Mouse (Mus musculus): ENCODE results near the gene Vcpkmt. TPM values are rescaled to one million over a fixed set of nuclear protein-coding genes. Genes with fewer than 3 reads are reported as not detected.
"Not testable (repeated sequence)": the region's sequence is repeated elsewhere in the genome, so short reads cannot be mapped to it uniquely, and the experiment has no call there.

Vcpkmt gene
- polyA plus RNA-seq, 1 experiment from 2014 or later: 15.3 TPM

GRCm38 (mm10) chr12:69569926-69570325, 12.9 kb downstream of the Vcpkmt start:
- H3K27ac ChIP-seq: no peak overlapping the region
- H3K9ac ChIP-seq: no peak overlapping the region
- no peak overlapping the region for H3K4me3 ChIP-seq
- 88% methylated on average over 3 of the region's 3 CpGs for WGBS
- no peaks in the 10 kb centered on the region for H3K27me3 ChIP-seq
- H3K4me2 ChIP-seq: no peak overlapping the region
- H3K9me3 ChIP-seq (replicated peaks): no peaks in the 10 kb centered on the region
- no peaks in the 10 kb centered on the region for H3K36me3 ChIP-seq
- no peak for ATAC-seq (replicated peaks; ENCODE audit: insufficient number of reproducible peaks, insufficient read depth, low FRiP score, low read depth)
- H3K4me1 ChIP-seq (replicated peaks): peaks cover 10% of the 10 kb centered on the region

GRCm38 (mm10) chr12:69568266-69568665, 14.6 kb downstream of the Vcpkmt start:
- ATAC-seq (replicated peaks; ENCODE audit: insufficient number of reproducible peaks, insufficient read depth, low FRiP score, low read depth): no peak
- no peak overlapping the region for H3K4me2 ChIP-seq
- no peak overlapping the region for H3K4me3 ChIP-seq
- peaks cover 4% of the 10 kb centered on the region for H3K4me1 ChIP-seq (replicated peaks)
- H3K9me3 ChIP-seq (replicated peaks): no peaks in the 10 kb centered on the region
- H3K27me3 ChIP-seq: no peaks in the 10 kb centered on the region
- H3K27ac ChIP-seq: no peak overlapping the region
- H3K36me3 ChIP-seq: no peaks in the 10 kb centered on the region
- 68% methylated on average over 3 of the region's 3 CpGs for WGBS
- no peak overlapping the region for H3K9ac ChIP-seq

- 77% methylated on average over 6 of the region's 6 CpGs for WGBS
- H3K27ac ChIP-seq; H3K27me3 ChIP-seq; H3K36me3 ChIP-seq; H3K4me2 ChIP-seq; H3K9ac ChIP-seq; ATAC-seq (replicated peaks; ENCODE audit: insufficient number of reproducible peaks, insufficient read depth, low FRiP score, low read depth); H3K4me1 ChIP-seq (replicated peaks); H3K9me3 ChIP-seq (replicated peaks); H3K4me3 ChIP-seq: not testable (repeated sequence)
Observed at GRCm38 (mm10) chr12:69561006-69561405, 21.8 kb downstream of the Vcpkmt start.

DNA sequence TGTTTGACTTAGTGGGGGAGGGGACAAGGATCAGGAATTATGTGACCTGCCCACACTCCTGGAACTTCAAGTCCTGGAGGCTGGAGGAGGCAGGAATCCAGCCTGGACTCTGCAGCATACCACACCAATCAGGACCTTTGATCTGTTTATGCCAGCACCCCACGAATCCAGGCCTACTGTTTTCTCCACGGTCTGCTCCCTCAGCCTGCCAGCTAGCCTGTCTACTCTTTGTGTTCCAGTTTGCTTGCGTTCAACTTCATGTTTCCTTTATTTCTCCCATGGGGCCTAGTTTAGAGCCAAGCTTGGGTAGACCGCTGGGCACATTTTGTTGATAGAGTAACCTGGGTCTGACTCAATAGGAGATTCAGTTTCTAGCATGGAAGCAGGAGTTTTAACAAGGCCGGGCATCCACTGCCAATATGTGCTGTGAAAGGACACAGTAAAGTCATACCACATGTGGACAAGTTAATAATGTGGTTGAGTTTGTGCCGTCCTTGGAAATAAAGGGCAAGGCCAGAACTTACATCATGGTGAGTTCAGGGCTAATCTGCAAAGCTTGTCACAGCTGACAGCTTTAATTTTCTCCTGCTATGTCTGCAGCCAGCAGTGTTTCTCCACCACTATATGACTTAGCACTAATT, 26.5 kb downstream of the Vcpkmt start:
- Histone ChIP-seq H3K27ac (no peak overlapping the region), H3K27me3 (no peaks in the 10 kb centered on the region), H3K9me3 (replicated peaks) (no peaks in the 10 kb centered on the region), H3K4me3 (no peak overlapping the region), H3K9ac (no peak overlapping the region), H3K4me1 (replicated peaks) (peaks cover 3% of the 10 kb centered on the region; the same call in 1 of the 2 replicates), H3K4me2 (no peak overlapping the region), H3K36me3 (no peaks in the 10 kb centered on the region)
- no peak for ATAC-seq (replicated peaks; ENCODE audit: insufficient number of reproducible peaks, insufficient read depth, low FRiP score, low read depth)
- 49% methylated on average over 6 of the region's 6 CpGs for WGBS

- no peak overlapping the region for H3K4me3 ChIP-seq
- H3K4me2 ChIP-seq: no peak overlapping the region
- no peaks in the 10 kb centered on the region for H3K36me3 ChIP-seq
- H3K9me3 ChIP-seq (replicated peaks): no peaks in the 10 kb centered on the region
- no peak for ATAC-seq (replicated peaks; ENCODE audit: insufficient number of reproducible peaks, insufficient read depth, low FRiP score, low read depth)
- H3K4me1 ChIP-seq (replicated peaks): no peaks in the 10 kb centered on the region
- no peak overlapping the region for H3K9ac ChIP-seq
- WGBS: 69% methylated on average over 13 of the region's 13 CpGs
- no peak overlapping the region for H3K27ac ChIP-seq
- no peaks in the 10 kb centered on the region for H3K27me3 ChIP-seq
Observed at GRCm38 (mm10) chr12:69545456-69546178, 37.2 kb downstream of the Vcpkmt start.

GRCm38 (mm10) chr12:69544994-69545393, 37.8 kb downstream of the Vcpkmt start:
- Histone ChIP-seq H3K9ac (no peak overlapping the region), H3K27me3 (no peaks in the 10 kb centered on the region), H3K9me3 (replicated peaks) (no peaks in the 10 kb centered on the region), H3K27ac (no peak overlapping the region), H3K4me1 (replicated peaks) (no peaks in the 10 kb centered on the region), H3K36me3 (no peaks in the 10 kb centered on the region), H3K4me3 (no peak overlapping the region), H3K4me2 (no peak overlapping the region)
- ATAC-seq (replicated peaks; ENCODE audit: insufficient number of reproducible peaks, insufficient read depth, low FRiP score, low read depth): no peak
- 81% methylated on average over 6 of the region's 6 CpGs for WGBS

DNA sequence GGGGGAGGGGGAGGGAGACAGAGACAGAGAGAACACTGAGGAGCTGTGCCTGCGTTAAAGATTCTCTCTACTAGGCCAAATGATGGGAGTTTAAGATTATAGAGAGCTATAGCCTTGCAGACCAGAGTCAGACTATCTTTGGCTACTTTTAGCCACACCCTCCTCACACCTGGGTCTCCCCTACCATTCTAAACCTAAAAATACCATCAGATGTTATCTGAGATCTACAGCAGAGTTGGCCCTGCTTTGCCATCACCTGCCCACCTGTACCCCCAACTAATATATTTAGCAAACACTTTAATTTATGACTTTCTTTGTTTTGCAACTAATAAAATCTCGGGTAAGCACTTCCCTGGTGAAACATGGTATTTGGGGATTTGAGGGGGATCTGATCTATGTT, 38.3 kb downstream of the Vcpkmt start:
- no peak for ATAC-seq (replicated peaks; ENCODE audit: insufficient number of reproducible peaks, insufficient read depth, low FRiP score, low read depth)
- Histone ChIP-seq H3K27ac (no peak overlapping the region), H3K36me3 (no peaks in the 10 kb centered on the region), H3K9ac (no peak overlapping the region), H3K4me2 (no peak overlapping the region), H3K27me3 (no peaks in the 10 kb centered on the region), H3K9me3 (replicated peaks) (no peaks in the 10 kb centered on the region), H3K4me1 (replicated peaks) (peaks cover under 1% of the 10 kb centered on the region; the same call in 1 of the 2 replicates), H3K4me3 (no peak overlapping the region)
- WGBS: 49% methylated on average over 2 of the region's 2 CpGs

- no peak for ATAC-seq (replicated peaks; ENCODE audit: insufficient number of reproducible peaks, insufficient read depth, low FRiP score, low read depth)
Observed at GRCm38 (mm10) chr12:69542376-69542775, 40.5 kb downstream of the Vcpkmt start.

GRCm38 (mm10) chr12:69541663-69542062, 41.2 kb downstream of the Vcpkmt start:
- H3K4me2 ChIP-seq: no peak overlapping the region
- H3K36me3 ChIP-seq: no peaks in the 10 kb centered on the region
- H3K4me1 ChIP-seq (replicated peaks): peaks cover 29% of the 10 kb centered on the region
- H3K9me3 ChIP-seq (replicated peaks): no peaks in the 10 kb centered on the region
- no peak overlapping the region for H3K4me3 ChIP-seq
- WGBS: 52% methylated on average over 8 of the region's 8 CpGs
- no peak for ATAC-seq (replicated peaks; ENCODE audit: insufficient number of reproducible peaks, insufficient read depth, low FRiP score, low read depth)
- H3K27ac ChIP-seq: no peak overlapping the region
- no peaks in the 10 kb centered on the region for H3K27me3 ChIP-seq
- no peak overlapping the region for H3K9ac ChIP-seq

More at GRCm38 (mm10) chr12:69542376-69542775, 40.5 kb downstream of the Vcpkmt start:
- H3K4me3 ChIP-seq: no peak overlapping the region
- no peak overlapping the region for H3K4me2 ChIP-seq
- peaks cover 22% of the 10 kb centered on the region for H3K4me1 ChIP-seq (replicated peaks)
- no peaks in the 10 kb centered on the region for H3K27me3 ChIP-seq
- no peak overlapping the region for H3K27ac ChIP-seq
- H3K9ac ChIP-seq: no peak overlapping the region
- H3K9me3 ChIP-seq (replicated peaks): no peaks in the 10 kb centered on the region
- no peaks in the 10 kb centered on the region for H3K36me3 ChIP-seq
- WGBS: 86% methylated on average over 8 of the region's 8 CpGs

- H3K27me3 ChIP-seq: no peaks in the 10 kb centered on the region
- H3K4me2 ChIP-seq: no peak overlapping the region
- H3K9ac ChIP-seq: no peak overlapping the region
- H3K4me3 ChIP-seq: no peak overlapping the region
- H3K36me3 ChIP-seq: no peaks in the 10 kb centered on the region
- peak overlapping the region; percentile 91 for H3K27ac ChIP-seq
- ATAC-seq (replicated peaks; ENCODE audit: insufficient number of reproducible peaks, insufficient read depth, low FRiP score, low read depth): no peak
- WGBS: 53% methylated on average over 7 of the region's 7 CpGs
- H3K4me1 ChIP-seq (replicated peaks): peaks cover 31% of the 10 kb centered on the region
- no peaks in the 10 kb centered on the region for H3K9me3 ChIP-seq (replicated peaks)
Observed at GRCm38 (mm10) chr12:69539353-69539752, 43.5 kb downstream of the Vcpkmt start.

DNA sequence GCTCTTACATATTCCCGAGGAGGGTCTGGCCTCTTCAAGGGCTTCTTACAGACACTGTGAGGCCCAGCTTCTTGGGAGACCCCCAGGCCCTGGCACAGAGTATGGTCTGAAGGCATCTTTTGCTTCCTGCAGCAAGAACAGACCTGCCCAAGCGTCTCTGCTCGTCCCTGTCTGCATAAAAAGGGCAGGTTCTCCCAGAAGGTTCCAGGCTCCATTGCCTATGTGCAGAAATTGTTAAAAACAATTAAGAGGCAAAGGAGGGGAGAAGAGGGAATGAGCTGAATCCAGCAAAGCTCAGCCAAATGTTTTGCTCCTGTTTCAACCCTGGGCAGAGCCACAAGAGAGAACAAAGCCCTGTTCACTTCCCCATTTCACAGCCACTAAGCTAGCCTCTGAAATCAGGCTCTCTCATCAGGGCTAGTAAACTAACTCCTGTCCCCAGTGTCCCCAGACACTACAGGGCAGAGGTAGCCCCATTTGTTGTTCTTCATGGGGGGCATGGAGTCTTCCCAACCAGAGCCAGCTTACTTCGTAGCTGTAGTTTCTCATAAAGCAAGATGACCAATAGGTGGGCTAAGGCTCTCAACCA, 44.4 kb downstream of the Vcpkmt start:
- peak overlapping the region; percentile 32 for H3K4me3 ChIP-seq

More for the DNA sequence above, 44.4 kb downstream of the Vcpkmt start:
- peak overlapping the region; percentile 26; the same call in 1 of the 2 replicates for H3K9ac ChIP-seq
- H3K27me3 ChIP-seq: no peaks in the 10 kb centered on the region
- 34% methylated on average over 4 of the region's 4 CpGs for WGBS
- no peak; the same call in 1 of the 2 replicates for ATAC-seq (replicated peaks; ENCODE audit: insufficient number of reproducible peaks, insufficient read depth, low FRiP score, low read depth)
- H3K4me2 ChIP-seq: peak overlapping the region; percentile 63
- H3K4me1 ChIP-seq (replicated peaks): peaks cover 31% of the 10 kb centered on the region
- no peaks in the 10 kb centered on the region for H3K36me3 ChIP-seq
- peak overlapping the region; percentile 91 for H3K27ac ChIP-seq
- no peaks in the 10 kb centered on the region for H3K9me3 ChIP-seq (replicated peaks)

Data from heart, embryonic 15.5 days (tissue).